Mouse (Mus musculus): ENCODE data around the gene Atp8b4.

Gene Atp8b4

DNA sequence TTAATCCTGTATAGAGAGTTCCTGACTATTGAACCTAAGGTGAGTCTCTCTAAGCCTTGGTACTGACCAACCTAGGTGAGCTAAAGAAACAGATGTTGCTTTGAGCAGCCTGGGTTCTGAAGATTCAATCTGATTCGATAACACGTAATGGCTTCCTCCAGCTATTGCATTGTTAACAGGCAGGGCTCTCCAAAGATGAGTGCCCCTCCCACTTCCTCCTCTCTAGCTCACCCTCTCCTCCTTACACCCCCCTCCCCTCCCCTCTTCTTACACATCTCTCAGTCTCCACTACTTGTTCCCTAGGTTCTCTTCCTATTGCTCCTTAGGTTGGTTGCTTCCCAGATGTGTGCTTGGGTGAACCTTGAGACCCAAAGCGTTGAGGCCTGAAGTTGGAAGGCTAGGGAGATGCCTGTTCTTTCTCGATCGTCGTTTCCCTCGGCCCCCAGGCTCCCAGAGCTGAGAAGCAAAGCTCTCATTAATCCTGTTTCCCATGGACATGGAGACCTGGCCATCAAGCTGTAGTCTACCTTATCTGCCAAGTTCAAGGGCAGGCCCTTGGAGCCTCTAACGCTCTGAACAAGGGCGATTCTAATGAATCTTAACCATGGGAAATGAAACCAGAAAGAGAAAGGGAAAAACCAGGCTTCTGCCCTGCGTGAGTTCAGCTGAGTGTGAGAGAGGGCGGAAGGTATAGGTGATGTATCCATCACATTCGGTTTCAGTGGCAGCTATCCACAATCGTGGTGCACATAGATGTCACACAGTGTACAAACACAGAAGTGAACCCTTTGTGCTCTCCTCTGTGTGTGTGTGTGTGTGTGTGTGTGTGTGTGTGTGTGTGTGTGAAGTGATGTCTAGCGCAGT is 4.4 kb downstream of the Atp8b4 start:
- DNase-seq: no peak

DNA sequence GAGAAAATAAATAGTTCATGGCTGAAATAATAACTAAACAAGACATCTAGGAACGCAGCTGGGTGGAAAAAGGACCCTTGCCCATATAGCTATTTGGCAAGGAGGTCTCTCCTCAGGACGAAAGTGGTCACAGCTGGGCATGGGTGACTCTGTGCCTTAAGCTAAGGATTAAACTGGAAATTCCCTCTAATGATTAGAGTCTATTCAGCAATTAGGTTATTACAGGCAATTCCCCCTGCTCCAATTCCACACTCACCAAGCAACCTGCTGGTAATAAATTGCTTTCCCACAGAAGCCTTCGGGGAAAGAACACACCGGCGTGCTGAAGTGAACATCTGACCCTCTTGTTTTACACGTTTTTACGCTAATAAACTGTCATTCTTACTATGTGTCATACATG is 5.2 kb downstream of the Atp8b4 start:
- no peak for DNase-seq

DNA sequence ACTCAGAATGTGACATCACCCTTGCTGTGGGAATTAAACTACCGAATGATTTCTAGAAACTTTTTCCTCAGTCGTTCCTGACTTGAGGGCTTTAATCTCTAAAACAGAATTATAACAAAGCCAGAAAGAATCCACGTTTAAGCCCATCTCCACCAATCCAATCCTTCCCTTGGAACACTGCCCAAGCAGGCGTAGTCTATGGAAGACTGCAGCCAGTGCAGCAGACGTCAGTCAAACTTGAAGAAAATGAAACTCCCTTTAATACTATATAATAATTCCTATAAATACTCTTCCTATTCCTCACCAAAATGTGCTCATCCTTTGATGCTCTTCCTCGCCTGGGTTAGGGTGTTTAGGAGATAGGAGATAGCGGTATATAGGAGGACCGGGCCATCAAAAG is 7.2 kb downstream of the Atp8b4 start:
- DNase-seq: no peak

DNA sequence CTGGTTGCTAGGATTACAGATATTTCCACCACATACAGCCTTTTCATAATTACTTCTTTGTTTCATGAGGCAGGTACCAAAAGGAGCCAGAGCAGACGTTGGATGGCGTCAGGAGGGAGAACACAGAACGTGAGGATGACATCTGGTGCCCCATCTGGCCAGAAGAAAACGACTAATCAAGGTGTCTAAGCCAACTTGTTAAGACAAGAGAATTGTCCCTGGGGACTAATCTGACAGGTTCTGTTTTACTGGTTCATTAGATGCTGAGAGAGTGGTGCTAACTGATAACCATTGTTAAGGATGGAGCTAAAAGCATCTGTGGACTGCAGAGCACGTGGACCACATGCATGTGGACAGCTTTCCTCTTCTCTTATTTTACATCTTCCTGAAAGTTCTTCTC is 7.8 kb downstream of the Atp8b4 start:
- no peak for DNase-seq

DNA sequence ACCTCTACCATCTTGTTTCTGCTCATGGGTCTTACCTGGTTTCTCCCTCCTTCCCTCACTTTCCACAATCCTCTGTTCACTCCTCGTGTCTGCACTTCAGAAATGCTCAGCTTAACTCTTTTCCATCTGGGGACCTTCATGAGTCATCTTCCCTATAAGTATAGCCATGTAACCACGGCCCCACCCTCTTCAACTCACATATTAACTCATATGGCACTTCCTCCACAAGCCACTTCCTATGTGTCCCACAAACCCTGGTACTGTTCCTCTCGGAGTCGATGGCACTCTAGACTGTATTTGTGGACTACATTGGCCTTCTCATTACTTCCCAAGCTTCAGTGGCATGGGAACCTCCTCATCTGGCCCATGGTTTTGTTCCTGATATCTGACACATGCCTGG is 9.0 kb downstream of the Atp8b4 start:
- DNase-seq: no peak

DNA sequence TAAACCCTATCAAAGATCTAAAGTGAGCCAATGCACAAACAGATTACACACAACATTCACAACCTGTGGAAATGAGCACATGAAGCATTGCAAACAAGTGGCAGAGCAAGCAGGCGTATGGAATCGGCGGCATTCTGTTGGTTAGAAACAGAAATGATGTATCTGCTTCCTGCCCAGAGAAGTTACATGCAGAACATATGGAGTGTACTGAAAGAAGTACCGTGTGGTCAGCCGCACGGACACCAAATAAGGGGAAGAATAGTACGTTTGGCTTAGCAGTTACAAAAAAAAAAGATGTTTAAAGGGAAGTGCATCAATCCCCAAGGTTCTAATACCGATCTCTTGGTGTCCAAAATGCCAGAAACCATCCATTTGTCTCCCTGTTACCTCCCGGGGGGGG is 9.9 kb downstream of the Atp8b4 start:
- DNase-seq: no peak

DNA sequence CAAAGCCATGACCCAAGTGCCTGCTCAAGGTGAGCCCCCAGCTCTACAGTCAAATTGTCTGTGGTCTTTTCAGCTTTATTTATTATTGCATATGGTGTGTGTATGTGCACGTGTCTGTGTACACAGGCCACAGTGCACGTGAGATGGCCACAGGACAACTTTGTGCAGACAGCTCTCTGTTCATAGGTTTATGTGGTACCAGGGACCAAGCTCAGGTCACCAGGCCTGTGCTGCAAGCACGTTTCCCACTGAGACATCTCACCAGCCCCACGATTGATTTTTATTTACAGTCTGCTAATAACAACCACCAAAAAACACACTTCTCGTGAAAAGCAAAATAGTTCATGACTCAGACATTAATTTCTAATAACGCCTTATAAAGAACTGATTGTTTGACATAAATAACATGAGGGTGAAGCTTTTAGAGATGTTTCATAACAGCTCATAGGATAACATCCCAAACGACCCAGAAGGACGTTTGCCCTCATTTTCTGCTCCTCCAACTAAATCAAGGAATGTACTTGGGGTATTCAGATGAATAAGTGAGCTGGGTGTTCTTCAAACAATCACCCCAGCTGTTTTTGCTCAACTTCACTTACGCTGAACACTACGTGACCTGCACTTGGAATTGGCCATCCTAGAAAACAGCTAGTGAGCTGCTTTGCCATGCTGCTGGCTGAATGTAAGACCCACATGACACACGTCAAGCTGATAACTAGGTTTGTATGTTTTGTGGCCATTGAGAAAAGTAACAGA is 15.0 kb downstream of the Atp8b4 start:
- no peak for DNase-seq

DNA sequence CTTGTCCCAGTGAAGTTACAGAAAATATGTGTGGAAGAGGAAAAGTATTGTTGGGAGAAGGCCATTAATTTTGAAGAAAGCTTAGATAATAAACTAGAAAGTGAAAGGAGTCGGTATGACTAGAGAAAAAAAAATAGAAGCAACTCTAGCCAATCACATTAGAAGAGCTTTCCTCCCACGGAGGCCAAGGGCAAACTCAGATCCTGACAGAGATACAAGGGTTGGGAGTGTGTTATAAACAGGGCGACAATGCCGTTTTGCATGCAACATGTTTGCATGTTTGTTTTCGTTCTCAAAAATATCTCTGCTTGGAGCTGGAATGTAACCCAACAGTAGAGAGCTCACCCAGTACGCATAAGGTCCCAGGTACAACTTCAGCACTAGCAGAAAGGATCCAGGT is 17.1 kb downstream of the Atp8b4 start:
- DNase-seq: no peak

DNA sequence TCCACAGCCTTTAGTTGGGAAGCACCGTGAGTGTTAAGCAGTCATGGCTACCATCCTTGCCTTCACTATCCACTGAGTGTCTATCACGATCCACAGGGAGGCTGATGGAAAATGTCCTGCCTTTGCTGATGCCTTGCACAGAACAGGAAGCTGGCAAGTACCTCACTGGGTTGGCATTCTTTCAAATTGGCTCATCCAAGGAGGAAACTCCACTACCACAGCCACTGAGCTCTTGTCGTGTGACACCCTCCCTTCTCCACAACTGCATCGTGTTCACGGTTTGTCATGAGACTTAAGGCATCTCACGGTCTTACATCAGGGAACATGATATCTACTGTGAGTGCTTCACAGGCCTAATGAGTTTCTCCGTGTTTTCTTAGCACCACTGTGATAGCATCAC is 22.9 kb downstream of the Atp8b4 start:
- DNase-seq: no peak

DNA sequence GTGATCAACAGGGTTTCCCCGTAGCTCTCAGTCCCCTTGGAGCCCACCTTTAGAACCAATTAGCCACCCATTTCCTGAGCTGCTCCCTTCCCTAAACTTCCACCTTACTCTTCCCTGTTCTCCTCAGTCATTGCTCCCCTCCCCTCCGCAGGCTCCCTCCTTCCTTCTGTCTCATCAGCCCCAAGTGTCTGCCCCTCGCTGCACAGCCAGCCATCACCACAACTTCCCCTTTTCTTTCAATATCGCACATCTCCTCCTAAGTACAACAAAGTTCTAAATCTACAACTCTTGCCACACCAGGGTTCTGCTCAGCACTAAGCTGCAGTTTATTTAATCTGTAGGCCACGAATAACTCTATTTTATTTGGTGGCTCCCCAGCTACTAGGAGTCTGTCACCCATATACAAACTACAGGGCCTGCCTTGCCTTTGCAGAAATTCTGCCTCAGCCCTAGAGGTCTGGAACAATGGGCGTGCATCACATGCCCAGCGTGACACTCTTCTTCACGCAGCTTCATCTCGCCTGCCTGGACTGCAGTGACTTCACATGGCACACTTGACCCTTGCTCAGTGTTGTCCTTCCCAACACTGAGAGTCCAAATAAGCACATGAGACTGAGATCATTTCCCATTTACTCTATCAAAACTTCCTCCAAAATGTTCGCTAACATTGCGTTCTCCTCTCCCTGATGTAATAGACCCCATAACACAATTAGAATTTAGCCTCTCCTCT is 24.6 kb downstream of the Atp8b4 start:
- peak; percentile 28 to 34 for DNase-seq

DNA sequence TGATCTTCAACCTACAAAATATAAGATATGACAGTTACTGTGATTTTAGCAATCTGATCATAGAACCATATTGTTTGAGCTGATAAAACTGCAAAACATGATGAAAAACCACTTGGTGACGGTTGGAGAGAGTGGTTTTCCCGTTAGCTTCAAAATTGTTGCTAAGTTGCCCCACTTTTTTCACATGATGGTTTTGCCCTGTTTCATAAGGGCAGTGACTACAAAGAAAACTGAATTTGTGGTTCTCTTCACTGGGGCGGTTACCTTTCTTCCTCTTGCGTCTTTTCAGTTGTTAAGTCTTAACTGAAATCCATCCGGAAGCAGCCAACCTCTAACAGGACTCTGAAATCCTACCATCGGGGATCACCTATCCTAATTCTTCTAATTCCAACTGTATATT is 26.5 kb downstream of the Atp8b4 start:
- DNase-seq: no peak

DNA sequence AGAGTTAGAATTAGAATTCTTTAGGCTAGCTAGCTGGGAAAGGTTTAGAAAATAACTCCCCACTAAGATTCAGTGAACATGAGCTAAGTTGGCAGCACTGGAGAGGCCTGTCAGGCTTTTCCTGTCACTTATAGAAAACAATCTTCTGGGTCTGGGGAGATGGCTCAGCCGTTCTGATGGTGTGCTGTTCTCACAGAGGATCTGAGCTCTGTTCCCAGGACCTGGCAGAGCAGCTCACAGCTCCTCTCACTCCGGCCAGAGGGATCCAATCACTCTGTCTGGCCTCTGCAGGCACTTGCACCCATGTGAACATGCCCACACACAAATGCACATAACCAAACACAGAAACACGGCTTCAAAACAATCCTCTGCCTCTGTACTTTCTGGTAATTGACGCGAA is 27.6 kb downstream of the Atp8b4 start:
- no peak for DNase-seq

DNA sequence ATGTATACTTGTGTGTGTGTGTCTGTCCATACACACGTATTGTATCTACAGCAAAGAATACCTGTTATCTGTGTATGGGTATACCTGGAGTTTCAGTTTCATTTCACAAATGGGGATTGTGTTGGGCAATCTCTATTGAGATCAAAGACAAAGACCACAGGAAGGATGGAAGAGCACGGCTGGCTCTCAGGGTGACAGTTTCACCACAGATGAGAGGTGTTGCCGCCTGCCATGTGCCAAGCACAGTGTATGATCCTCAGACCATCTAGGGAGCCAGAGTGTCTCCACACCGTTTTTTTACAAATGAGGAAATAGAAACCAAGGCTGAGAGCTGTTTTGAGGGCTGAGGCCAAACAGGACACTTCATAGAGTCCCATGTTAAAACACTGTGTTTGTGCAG is 32.7 kb downstream of the Atp8b4 start:
- no peak for DNase-seq

DNA sequence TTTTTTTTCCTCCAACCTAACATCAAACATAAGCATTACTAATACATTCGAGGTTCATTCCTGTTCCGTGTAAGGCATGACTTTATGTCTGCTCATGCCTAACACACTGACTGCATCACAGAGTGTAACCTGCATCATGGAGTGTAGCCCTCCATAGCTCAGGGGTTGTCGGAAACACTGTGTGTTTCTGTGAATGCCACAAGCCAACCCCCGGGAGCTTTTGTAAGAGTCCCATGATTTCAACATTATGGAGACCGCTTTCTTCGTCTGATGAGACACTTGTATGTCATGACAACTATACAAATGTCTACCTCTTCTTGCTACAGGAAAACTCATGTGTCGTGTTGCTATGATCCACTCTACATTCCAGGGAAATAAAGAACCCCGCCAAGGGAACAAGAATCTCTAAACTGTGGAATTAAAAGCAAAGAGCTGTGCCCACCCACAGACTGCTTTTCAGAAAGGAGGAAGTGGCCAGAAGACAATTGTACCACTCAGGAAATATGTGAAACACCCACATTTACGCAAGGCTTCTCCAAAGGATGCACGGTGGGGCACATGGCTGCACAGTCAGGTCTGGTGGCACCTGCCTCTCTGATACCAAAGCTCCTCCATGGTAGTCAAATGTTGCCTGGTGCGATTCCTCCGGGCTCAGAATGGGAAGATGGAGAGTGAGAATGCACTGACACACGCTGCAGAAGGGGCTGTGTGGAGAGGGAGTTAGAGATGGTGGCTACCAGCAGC is 33.9 kb downstream of the Atp8b4 start:
- DNase-seq: peak; percentile 10 to 12

DNA sequence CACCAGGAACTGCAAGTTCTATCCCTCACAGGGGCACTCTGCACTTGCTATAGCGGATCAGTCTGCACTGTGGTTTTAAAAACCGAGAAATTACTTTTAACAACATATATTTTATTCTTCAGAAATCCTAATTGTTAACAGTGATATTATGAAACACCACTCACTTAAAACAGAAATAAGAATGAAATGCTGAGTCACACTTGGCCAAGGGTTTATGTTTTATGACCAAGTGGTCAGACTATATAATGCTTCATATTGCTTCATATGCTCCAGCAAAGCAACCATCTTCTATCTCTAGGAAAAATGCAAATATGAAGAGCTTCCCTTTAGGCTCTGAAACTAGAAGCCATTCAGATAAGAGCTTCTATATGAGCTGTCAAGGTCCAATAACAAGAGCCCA is 41.8 kb downstream of the Atp8b4 start:
- no peak for DNase-seq

DNA sequence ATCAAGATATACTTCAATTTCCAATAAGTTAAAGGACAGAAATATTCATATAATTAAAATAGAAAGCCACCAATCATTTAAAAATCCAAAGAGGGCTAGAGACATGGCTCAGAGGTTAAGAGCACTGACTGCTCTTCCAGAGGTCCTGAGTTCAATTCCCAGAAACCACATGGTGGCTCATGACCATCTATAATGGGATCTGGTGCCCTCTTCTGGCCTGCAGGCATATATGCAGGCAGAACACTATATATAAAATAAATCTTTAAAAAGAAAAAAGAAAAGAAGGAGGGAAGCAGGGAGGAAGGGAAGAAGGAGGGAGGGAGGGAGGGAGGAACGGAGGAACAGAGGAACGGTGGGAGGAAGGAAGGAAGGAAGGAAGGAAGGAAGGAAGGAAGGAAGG is 42.7 kb downstream of the Atp8b4 start:
- peak; percentile 13 to 16 for DNase-seq

DNA sequence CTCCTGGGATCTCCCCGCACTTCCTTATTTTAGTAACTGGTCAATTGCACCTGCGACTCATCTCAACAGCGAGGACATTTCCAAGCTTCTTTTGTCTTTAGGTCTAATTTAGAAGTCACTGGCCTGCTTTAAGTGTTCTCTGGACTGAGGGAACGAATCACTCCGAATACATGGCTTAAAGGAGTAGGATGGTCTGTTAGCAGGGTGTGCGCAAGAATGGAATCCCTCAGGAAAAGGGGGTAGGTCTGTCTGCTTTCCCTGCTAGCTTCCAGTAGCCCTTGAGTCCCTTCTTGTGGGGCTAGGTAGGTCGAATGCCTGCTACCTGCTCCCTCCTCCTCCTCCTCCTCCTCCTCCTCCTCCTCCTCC is 49.6 kb downstream of the Atp8b4 start:
- no peak for DNase-seq

DNA sequence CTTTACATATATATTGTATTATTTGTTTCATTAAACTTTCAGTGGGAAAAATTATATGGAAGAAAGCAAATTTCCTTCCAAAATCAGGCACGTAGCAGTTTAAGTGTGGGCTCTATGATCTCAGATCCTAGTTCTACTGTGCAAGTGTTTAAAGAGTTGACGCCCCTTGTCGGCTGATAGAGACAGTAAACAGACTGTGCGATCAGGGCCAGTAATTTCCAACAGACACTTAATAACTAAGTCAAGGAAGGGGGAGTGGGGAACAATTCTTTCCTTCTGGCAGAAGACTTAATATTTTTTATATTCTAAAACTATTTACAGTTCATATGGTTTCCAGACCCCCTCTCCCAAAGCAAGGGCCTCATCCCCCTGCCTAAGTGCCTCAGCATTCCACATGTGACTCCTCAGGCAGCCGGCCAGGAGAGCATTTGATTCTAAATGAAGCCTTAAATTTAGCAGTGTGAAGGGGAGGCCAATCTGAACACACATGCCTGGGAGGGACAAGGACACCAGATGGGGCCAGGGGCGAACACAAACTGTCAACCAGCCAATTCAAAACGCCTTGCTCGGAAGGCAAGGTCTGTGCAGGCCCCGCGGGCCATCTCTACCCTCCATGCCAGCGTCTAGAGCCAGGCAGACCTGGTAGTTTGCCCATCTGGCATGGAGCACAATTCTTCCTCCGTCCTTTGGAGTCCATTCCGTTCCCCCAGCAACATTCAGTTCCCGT is 50.1 kb downstream of the Atp8b4 start:
- no peak for DNase-seq

DNA sequence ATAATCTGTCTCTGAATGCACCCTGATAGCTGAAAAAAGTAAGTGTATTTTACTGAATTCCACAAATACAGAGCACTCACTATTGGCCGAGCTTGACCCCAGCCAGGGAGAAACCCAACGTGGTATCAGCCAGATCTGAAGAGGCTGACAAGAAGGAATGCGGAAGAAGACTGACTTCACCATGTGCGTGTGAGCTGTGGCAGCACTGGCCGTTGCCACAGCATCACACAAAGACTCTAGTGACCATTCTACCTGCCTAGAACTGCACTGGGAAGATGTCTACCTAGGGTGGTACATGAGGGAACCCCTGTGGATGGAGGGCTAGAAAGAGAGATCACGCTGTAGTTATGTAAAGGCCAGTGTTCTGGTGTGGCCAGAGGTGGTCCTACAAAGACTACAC is 55.4 kb downstream of the Atp8b4 start:
- DNase-seq: no peak

DNA sequence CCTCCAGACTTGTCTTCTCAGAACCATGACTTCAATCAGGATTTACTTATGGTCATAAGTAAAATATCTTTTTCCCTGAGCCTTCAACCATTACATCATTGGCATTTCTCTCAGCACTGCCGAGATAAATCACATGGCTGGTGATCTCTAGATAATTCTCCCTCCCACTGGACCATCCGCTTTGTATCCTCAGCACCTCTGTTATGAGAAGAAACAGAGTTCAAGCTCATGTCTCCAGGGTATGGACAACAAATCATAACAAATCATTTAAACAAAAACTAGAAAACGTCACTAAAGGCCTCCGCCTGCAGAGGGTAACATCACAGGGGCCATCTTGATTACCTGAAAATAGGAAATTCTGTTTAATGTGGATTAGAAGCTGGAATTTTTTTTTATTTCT is 58.9 kb downstream of the Atp8b4 start:
- no peak for DNase-seq

DNA sequence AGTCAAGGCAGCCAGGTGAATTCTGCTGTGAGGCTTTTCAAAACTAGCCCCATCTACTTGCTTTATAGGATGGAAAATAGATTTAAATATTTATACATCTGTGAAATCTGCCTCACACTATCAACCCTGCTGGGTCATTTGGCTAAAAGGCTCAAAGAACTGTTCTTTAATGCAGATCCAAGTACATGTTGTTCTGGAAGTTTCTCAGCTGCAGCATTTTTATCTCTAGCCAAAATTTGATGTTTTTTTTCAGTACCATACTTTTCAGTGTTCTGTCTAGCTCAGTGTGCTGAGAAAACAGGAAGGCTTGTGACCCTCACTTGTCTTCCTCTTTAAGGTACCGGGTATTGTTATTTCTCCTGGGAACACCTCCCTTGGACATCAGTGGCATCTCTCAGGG is 65.8 kb downstream of the Atp8b4 start:
- DNase-seq: no peak

DNA sequence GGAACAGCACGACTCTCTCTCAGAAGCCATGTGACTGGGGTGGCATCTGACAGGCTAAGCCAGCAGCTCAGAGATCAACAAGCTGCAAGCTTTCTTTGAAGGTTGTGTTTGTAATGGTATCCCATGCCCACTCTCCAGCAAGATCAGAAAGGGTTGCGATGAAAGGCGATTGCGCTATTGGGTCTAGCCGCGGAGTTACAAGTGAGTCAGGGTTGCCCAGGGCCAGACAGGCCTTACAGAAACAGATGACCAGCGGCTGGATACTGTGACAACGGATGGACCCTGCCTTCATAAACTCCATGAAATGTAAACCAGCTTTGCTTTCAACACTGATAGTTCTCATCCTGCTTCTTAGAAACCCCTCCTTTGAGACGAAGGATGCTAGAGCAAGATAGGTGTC is 66.2 kb downstream of the Atp8b4 start:
- DNase-seq: no peak
